Mouse (Mus musculus): ENCODE data around the gene Celf5. TPM values are rescaled to one million over a fixed set of nuclear protein-coding genes. Genes with fewer than 3 reads are reported as not detected.

Gene Celf5
- total and polyA plus RNA-seq, 2 experiments from 2014 or later: 0.07 TPM; not detected in 1

DNA sequence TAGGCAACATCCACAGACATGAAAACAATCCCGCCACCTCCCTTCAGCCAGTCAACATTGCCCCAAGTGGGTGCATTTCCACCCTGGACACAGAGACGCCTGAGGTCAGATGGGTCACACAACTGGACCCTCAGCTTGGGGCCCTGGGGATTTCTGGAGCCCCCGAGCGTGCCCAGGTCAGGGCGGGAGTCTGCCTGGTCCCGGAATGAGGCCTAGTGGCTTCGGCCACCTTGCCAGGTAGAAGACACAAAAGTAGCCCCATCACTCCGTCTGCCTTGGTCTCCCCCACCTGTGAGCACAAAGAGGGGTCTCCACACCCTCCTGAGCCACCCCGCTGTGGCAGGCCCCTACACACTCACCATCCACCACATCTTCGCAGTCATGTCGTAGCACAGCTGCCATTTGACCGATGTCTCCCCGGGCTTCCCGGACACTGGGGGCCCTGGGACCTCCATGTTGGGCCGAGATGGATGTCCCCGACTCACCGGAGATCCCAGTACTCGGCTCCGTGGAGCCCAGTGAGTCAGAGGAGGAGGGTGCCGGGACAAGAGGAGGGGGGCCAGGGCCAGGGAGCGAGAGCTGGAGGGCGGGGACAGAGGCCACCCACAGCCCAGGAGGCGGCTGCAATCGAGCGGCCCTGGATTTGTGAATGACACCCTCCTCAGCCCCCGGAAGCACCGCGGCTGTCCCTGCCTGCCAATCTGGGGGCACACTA is 27.2 kb downstream of the Celf5 start, which contains the start of gene Nfic:
Nfic (minus strand) TSS at position 455 of the 715 bp plus-strand sequence.
- WGBS: 60% methylated on average over 28 of the region's 28 CpGs

GRCm38 (mm10) chr10:81454106-81454505 is 28.4 kb downstream of the Celf5 start:
- TF ChIP-seq EP300 (IDR thresholded peaks at IDR 0.05; ENCODE audit: low read depth) (no peak), CTCF (IDR thresholded peaks at IDR 0.05; ENCODE audit: low read depth) (no peak)
- DNase-seq (ENCODE audit: low spot score): no peak
- H3K4me3 ChIP-seq (ENCODE audit: low read depth, low read length): no peak overlapping the region
- H3K4me1 ChIP-seq (ENCODE audit: control insufficient read depth, insufficient read depth): no peaks in the 10 kb centered on the region
- ATAC-seq (ENCODE audit: insufficient read depth, low read depth): no peak
- peaks cover 87% of the 10 kb centered on the region for H3K27me3 ChIP-seq (ENCODE audit: control insufficient read depth, insufficient read depth, low read length)
- H3K9me3 ChIP-seq (replicated peaks; ENCODE audit: control insufficient read depth, low read length): no peaks in the 10 kb centered on the region
- H3K9ac ChIP-seq (replicated peaks; ENCODE audit: low read depth, low read length): no peak overlapping the region
- no peaks in the 10 kb centered on the region for H3K36me3 ChIP-seq (replicated peaks; ENCODE audit: control insufficient read depth, insufficient read depth, low read length)
- no peak overlapping the region for H3K4me2 ChIP-seq (ENCODE audit: low read depth, low read length)
- H3K27ac ChIP-seq (ENCODE audit: low read depth): no peak overlapping the region
- WGBS: 65% methylated on average over 2 of the region's 2 CpGs

More for the DNA sequence above, 27.2 kb downstream of the Celf5 start, which contains the start of gene Nfic:
- TF ChIP-seq EP300 (IDR thresholded peaks at IDR 0.05; ENCODE audit: low read depth): no peak
- DNase-seq (ENCODE audit: low spot score): no peak
- peaks cover 96% of the 10 kb centered on the region for H3K27me3 ChIP-seq (ENCODE audit: control insufficient read depth, insufficient read depth, low read length)
- H3K4me3 ChIP-seq (ENCODE audit: low read depth, low read length): no peak within 1 kb of the TSS
- H3K36me3 ChIP-seq (replicated peaks; ENCODE audit: control insufficient read depth, insufficient read depth, low read length): no peaks in the 10 kb centered on the region
- H3K4me1 ChIP-seq (ENCODE audit: control insufficient read depth, insufficient read depth): no peaks in the 10 kb centered on the region
- no peak within 1 kb of the TSS for H3K27ac ChIP-seq (ENCODE audit: low read depth)
- no peaks in the 10 kb centered on the region for H3K9me3 ChIP-seq (replicated peaks; ENCODE audit: control insufficient read depth, low read length)
- no peak within 1 kb of the TSS for H3K9ac ChIP-seq (replicated peaks; ENCODE audit: low read depth, low read length)
- ATAC-seq (ENCODE audit: insufficient read depth, low read depth): no peak
- H3K4me2 ChIP-seq (ENCODE audit: low read depth, low read length): no peak within 1 kb of the TSS

DNA sequence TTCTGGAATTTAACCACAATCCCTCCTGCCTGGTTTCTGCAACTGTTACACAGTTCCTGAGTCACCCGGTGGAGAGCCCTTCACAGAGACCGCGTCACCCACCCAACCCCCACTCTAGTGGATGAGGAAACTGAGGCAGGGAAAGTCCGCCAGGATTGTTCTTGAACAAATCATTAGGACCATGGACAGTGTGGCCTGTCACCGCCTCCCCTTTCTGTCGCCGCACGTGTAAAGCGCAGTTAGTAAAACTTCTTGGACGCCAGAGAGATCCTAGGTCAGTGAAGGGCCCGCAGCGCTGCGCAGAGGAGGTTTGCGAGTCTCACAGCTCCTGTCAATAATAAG is 29.6 kb downstream of the Celf5 start:
- H3K27me3 ChIP-seq (ENCODE audit: control insufficient read depth, insufficient read depth, low read length): peaks cover 76% of the 10 kb centered on the region
- H3K9me3 ChIP-seq (replicated peaks; ENCODE audit: control insufficient read depth, low read length): no peaks in the 10 kb centered on the region
- DNase-seq (ENCODE audit: low spot score): no peak
- H3K9ac ChIP-seq (replicated peaks; ENCODE audit: low read depth, low read length): no peak overlapping the region
- no peak for ATAC-seq (ENCODE audit: insufficient read depth, low read depth)
- no peak for TF ChIP-seq CTCF (IDR thresholded peaks at IDR 0.05; ENCODE audit: low read depth)
- H3K36me3 ChIP-seq (replicated peaks; ENCODE audit: control insufficient read depth, insufficient read depth, low read length): no peaks in the 10 kb centered on the region
- no peak overlapping the region for H3K4me3 ChIP-seq (ENCODE audit: low read depth, low read length)
- H3K27ac ChIP-seq (ENCODE audit: low read depth): no peak overlapping the region
- no peaks in the 10 kb centered on the region for H3K4me1 ChIP-seq (ENCODE audit: control insufficient read depth, insufficient read depth)
- no peak overlapping the region for H3K4me2 ChIP-seq (ENCODE audit: low read depth, low read length)
- 2% methylated on average over 14 of the region's 14 CpGs for WGBS

GRCm38 (mm10) chr10:81452237-81452946 is 30.1 kb downstream of the Celf5 start:
- no peak overlapping the region for H3K9ac ChIP-seq (replicated peaks; ENCODE audit: low read depth, low read length)
- DNase-seq (ENCODE audit: low spot score) (no peak), ATAC-seq (ENCODE audit: insufficient read depth, low read depth) (no peak)
- H3K9me3 ChIP-seq (replicated peaks; ENCODE audit: control insufficient read depth, low read length): no peaks in the 10 kb centered on the region
- peaks cover 71% of the 10 kb centered on the region for H3K27me3 ChIP-seq (ENCODE audit: control insufficient read depth, insufficient read depth, low read length)
- WGBS: 6% methylated on average over 36 of the region's 36 CpGs
- TF ChIP-seq EP300 (IDR thresholded peaks at IDR 0.05; ENCODE audit: low read depth) (no peak), CTCF (IDR thresholded peaks at IDR 0.05; ENCODE audit: low read depth) (no peak)
- H3K4me2 ChIP-seq (ENCODE audit: low read depth, low read length): no peak overlapping the region
- no peaks in the 10 kb centered on the region for H3K4me1 ChIP-seq (ENCODE audit: control insufficient read depth, insufficient read depth)
- no peak overlapping the region for H3K4me3 ChIP-seq (ENCODE audit: low read depth, low read length)
- H3K27ac ChIP-seq (ENCODE audit: low read depth): no peak overlapping the region
- H3K36me3 ChIP-seq (replicated peaks; ENCODE audit: control insufficient read depth, insufficient read depth, low read length): no peaks in the 10 kb centered on the region

- no peak overlapping the region for H3K4me2 ChIP-seq (ENCODE audit: low read depth, low read length)
- DNase-seq (ENCODE audit: low spot score): no peak
- H3K4me3 ChIP-seq (ENCODE audit: low read depth, low read length): no peak overlapping the region
- no peaks in the 10 kb centered on the region for H3K4me1 ChIP-seq (ENCODE audit: control insufficient read depth, insufficient read depth)
- TF ChIP-seq EP300 (IDR thresholded peaks at IDR 0.05; ENCODE audit: low read depth) (no peak), CTCF (IDR thresholded peaks at IDR 0.05; ENCODE audit: low read depth) (no peak)
- ATAC-seq (ENCODE audit: insufficient read depth, low read depth): no peak
- no peaks in the 10 kb centered on the region for H3K36me3 ChIP-seq (replicated peaks; ENCODE audit: control insufficient read depth, insufficient read depth, low read length)
- H3K27ac ChIP-seq (ENCODE audit: low read depth): no peak overlapping the region
- 35% methylated on average over 6 of the region's 6 CpGs for WGBS
- H3K27me3 ChIP-seq (ENCODE audit: control insufficient read depth, insufficient read depth, low read length): peaks cover 61% of the 10 kb centered on the region
- H3K9me3 ChIP-seq (replicated peaks; ENCODE audit: control insufficient read depth, low read length): no peaks in the 10 kb centered on the region
- H3K9ac ChIP-seq (replicated peaks; ENCODE audit: low read depth, low read length): no peak overlapping the region
Observed at GRCm38 (mm10) chr10:81451365-81451745, 31.2 kb downstream of the Celf5 start.
